Mouse (Mus musculus): ENCODE results near the gene Fam214a. TPM values are rescaled to one million over a fixed set of nuclear protein-coding genes. Genes with fewer than 3 reads are reported as not detected.

Gene Fam214a
- polyA plus RNA-seq, 1 experiment from 2014 or later, result 10.6 TPM

DNA sequence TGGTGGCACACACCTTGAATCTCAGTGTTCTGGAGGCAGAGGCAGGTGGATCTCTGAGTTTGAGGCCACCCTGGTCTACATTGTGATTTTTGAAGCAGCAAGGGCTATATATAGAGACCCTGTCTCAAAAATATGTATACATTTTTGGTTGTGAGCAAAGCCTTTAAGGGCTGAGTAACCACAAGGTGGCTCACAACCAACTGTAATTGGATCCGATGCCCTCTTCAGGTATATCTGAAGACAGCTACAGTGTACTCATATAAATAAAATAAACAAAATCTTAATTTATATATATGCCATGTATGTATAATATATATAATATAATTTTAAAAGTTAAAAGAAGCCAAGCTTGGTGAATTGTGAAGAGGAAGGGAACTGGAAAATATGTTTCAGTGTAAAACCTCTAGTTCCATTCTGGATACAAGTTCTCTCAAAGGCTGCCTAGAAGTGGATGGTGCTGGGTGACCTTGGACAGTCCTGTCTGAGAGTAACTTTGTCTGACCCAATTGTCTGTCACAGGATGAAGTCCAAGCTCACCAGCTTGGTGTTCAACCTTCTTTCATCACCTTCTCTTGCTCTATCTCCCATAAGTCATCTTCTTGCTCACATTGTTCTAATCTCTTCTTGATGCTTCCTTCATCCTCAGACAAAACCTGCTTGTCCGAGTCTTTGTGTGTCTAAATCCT is 89.3 kb downstream of the Fam214a start:
- Histone ChIP-seq H3K9me3 (no peaks in the 10 kb centered on the region), H3K9ac (no peak overlapping the region), H3K4me1 (peaks cover 13% of the 10 kb centered on the region), H3K4me3 (no peak overlapping the region), H3K36me3 (peaks cover 22% of the 10 kb centered on the region), H3K27ac (no peak overlapping the region), H3K27me3 (no peaks in the 10 kb centered on the region), H3K4me2 (replicated peaks) (no peak overlapping the region)
- no peak for ATAC-seq (ENCODE audit: low FRiP score, low read depth)
- WGBS, result 88% methylated on average over 2 of the region's 2 CpGs

- whole genome bisulfite sequencing, result 69% methylated on average over 2 of the region's 2 CpGs
- Histone ChIP-seq H3K4me3 (no peak overlapping the region), H3K4me2 (replicated peaks) (no peak overlapping the region), H3K9me3 (no peaks in the 10 kb centered on the region), H3K27me3 (no peaks in the 10 kb centered on the region), H3K4me1 (peaks cover 13% of the 10 kb centered on the region), H3K27ac (no peak overlapping the region), H3K9ac (no peak overlapping the region), H3K36me3 (peaks cover 22% of the 10 kb centered on the region)
- ATAC-seq (ENCODE audit: low FRiP score, low read depth), result no peak
Observed at GRCm38 (mm10) chr9:75043191-75043590, 90.5 kb downstream of the Fam214a start.

- Histone ChIP-seq H3K4me2 (replicated peaks) (no peak overlapping the region), H3K4me3 (no peak overlapping the region), H3K4me1 (no peaks in the 10 kb centered on the region), H3K36me3 (peaks cover 18% of the 10 kb centered on the region), H3K27me3 (no peaks in the 10 kb centered on the region), H3K9ac (no peak overlapping the region), H3K27ac (no peak overlapping the region), H3K9me3 (no peaks in the 10 kb centered on the region)
- ATAC-seq (ENCODE audit: low FRiP score, low read depth), result no peak
Observed at GRCm38 (mm10) chr9:75047079-75047478, 94.4 kb downstream of the Fam214a start.

GRCm38 (mm10) chr9:75049100-75049499 is 96.4 kb downstream of the Fam214a start:
- H3K4me2 ChIP-seq (replicated peaks), result no peak overlapping the region
- WGBS, result 75% methylated on average over 3 of the region's 3 CpGs
- H3K27me3 ChIP-seq, result no peaks in the 10 kb centered on the region
- H3K4me3 ChIP-seq, result no peak overlapping the region
- H3K27ac ChIP-seq, result no peak overlapping the region
- H3K36me3 ChIP-seq, result peaks cover 15% of the 10 kb centered on the region
- H3K9ac ChIP-seq, result no peak overlapping the region
- no peaks in the 10 kb centered on the region for H3K4me1 ChIP-seq
- H3K9me3 ChIP-seq, result no peaks in the 10 kb centered on the region
- ATAC-seq (ENCODE audit: low FRiP score, low read depth), result no peak

- no peaks in the 10 kb centered on the region for H3K4me1 ChIP-seq
- 34% methylated on average over 3 of the region's 3 CpGs for WGBS
- no peaks in the 10 kb centered on the region for H3K9me3 ChIP-seq
- H3K4me2 ChIP-seq (replicated peaks), result no peak overlapping the region
- no peak overlapping the region for H3K4me3 ChIP-seq
- no peaks in the 10 kb centered on the region for H3K27me3 ChIP-seq
- no peak overlapping the region for H3K27ac ChIP-seq
- peaks cover 13% of the 10 kb centered on the region for H3K36me3 ChIP-seq
- H3K9ac ChIP-seq, result no peak overlapping the region
- no peak for ATAC-seq (ENCODE audit: low FRiP score, low read depth)
Observed at GRCm38 (mm10) chr9:75050003-75050402, 97.3 kb downstream of the Fam214a start.

- no peaks in the 10 kb centered on the region for H3K4me1 ChIP-seq
- WGBS, result 88% methylated on average over 4 of the region's 4 CpGs
Observed at GRCm38 (mm10) chr9:75051841-75052240, 99.2 kb downstream of the Fam214a start.

DNA sequence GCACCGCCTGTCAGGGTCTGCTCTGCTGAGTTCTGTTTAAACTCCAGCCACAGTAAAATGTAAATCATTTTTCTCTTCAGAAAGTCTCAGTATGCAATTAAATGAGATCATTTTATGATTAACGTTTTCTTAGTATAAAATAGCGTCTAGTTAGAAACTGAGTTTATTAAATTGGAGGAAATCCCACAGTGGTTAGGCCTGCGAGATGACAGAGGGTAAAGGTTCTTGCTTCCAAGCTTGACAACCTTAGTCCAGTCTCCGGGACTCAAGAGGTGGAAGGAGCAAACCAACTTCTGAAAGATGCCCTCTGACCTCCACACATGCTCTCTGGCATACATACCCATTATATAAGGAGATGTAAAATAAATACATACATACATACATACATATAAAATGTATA is 102.4 kb downstream of the Fam214a start:
- no peak for ATAC-seq (ENCODE audit: low FRiP score, low read depth)
- Histone ChIP-seq H3K4me2 (replicated peaks) (no peak overlapping the region), H3K27ac (no peak overlapping the region), H3K4me1 (no peaks in the 10 kb centered on the region), H3K4me3 (no peak overlapping the region), H3K36me3 (peaks cover 34% of the 10 kb centered on the region), H3K9ac (no peak overlapping the region), H3K27me3 (no peaks in the 10 kb centered on the region), H3K9me3 (no peaks in the 10 kb centered on the region)
- WGBS, result 89% methylated on average over 5 of the region's 5 CpGs

More at GRCm38 (mm10) chr9:75051841-75052240, 99.2 kb downstream of the Fam214a start:
- Histone ChIP-seq H3K4me3 (no peak overlapping the region), H3K27me3 (no peaks in the 10 kb centered on the region), H3K4me2 (replicated peaks) (no peak overlapping the region), H3K27ac (no peak overlapping the region), H3K9me3 (no peaks in the 10 kb centered on the region), H3K36me3 (peaks cover 6% of the 10 kb centered on the region), H3K9ac (no peak overlapping the region)
- no peak for ATAC-seq (ENCODE audit: low FRiP score, low read depth)

GRCm38 (mm10) chr9:75064678-75065331 is 112.1 kb downstream of the Fam214a start:
- 59% methylated on average over 9 of the region's 9 CpGs for WGBS
- no peak overlapping the region for H3K9ac ChIP-seq
- H3K36me3 ChIP-seq, result peaks cover 7% of the 10 kb centered on the region
- H3K4me2 ChIP-seq (replicated peaks), result no peak overlapping the region
- peak; percentile 73 for ATAC-seq (ENCODE audit: low FRiP score, low read depth)
- H3K27ac ChIP-seq, result peak overlapping the region; percentile 6; the same call in 1 of the 2 replicates
- no peaks in the 10 kb centered on the region for H3K27me3 ChIP-seq
- peaks cover 7% of the 10 kb centered on the region; the same call in 1 of the 2 replicates for H3K4me1 ChIP-seq
- no peaks in the 10 kb centered on the region for H3K9me3 ChIP-seq
- H3K4me3 ChIP-seq, result no peak overlapping the region

- Histone ChIP-seq H3K4me3 (peak within 1 kb of the TSS; percentile 86), H3K27ac (peak within 1 kb of the TSS; percentile 92), H3K9me3 (no peaks in the 10 kb centered on the region), H3K27me3 (no peaks in the 10 kb centered on the region), H3K9ac (peak within 1 kb of the TSS; percentile 86), H3K36me3 (no peaks in the 10 kb centered on the region), H3K4me2 (replicated peaks) (peak within 1 kb of the TSS; percentile 80), H3K4me1 (peaks cover 11% of the 10 kb centered on the region; the same call in 1 of the 2 replicates)
- 22% methylated on average over 23 of the region's 23 CpGs for WGBS
- no peak for ATAC-seq (ENCODE audit: low FRiP score, low read depth)
Observed at GRCm38 (mm10) chr9:75070457-75071028, 117.9 kb downstream of the Fam214a start, which contains the start of gene Myo5a. Gene Myo5a (plus strand): TSS chr9:75071015.

GRCm38 (mm10) chr9:75071029-75071705 is 118.5 kb downstream of the Fam214a start:
- WGBS, result under 1% methylated on average over 55 of the region's 92 CpGs
- ATAC-seq (ENCODE audit: low FRiP score, low read depth), result peak; percentile 96
- H3K36me3 ChIP-seq, result no peaks in the 10 kb centered on the region

GRCm38 (mm10) chr9:75071706-75072192 is 119.1 kb downstream of the Fam214a start:
- ATAC-seq (ENCODE audit: low FRiP score, low read depth), result peak; percentile 8; the same call in 1 of the 2 replicates
- peak overlapping the region; percentile 80 for H3K4me2 ChIP-seq (replicated peaks)
- peak overlapping the region; percentile 86 for H3K9ac ChIP-seq

More at GRCm38 (mm10) chr9:75071029-75071705, 118.5 kb downstream of the Fam214a start:
- H3K9ac ChIP-seq, result peak overlapping the region; percentile 86
- H3K27ac ChIP-seq, result peak overlapping the region; percentile 92
- H3K9me3 ChIP-seq, result no peaks in the 10 kb centered on the region
- peak overlapping the region; percentile 80 for H3K4me2 ChIP-seq (replicated peaks)
- peak overlapping the region; percentile 86 for H3K4me3 ChIP-seq
- peaks cover 11% of the 10 kb centered on the region; the same call in 1 of the 2 replicates for H3K4me1 ChIP-seq
- H3K27me3 ChIP-seq, result no peaks in the 10 kb centered on the region

More at GRCm38 (mm10) chr9:75071706-75072192, 119.1 kb downstream of the Fam214a start:
- under 1% methylated on average over 29 of the region's 29 CpGs for WGBS
- Histone ChIP-seq H3K4me1 (peaks cover 11% of the 10 kb centered on the region; the same call in 1 of the 2 replicates), H3K36me3 (no peaks in the 10 kb centered on the region), H3K27me3 (no peaks in the 10 kb centered on the region), H3K4me3 (peak overlapping the region; percentile 86), H3K27ac (peak overlapping the region; percentile 92), H3K9me3 (no peaks in the 10 kb centered on the region)
